Mouse (Mus musculus) cerebellum, postnatal 14 days (tissue): ENCODE data around the gene Faiml.

ENCODE experiments used
- DNase-seq, 2 experiments: peaks; one replicate each; pipeline ENCODE4 v3.0.0; 2021; ENCODE audit warnings: mixed read lengths in 2 of 2

The Faiml gene

GRCm38 (mm10) chr9:99237139-99237538 lies at the start of gene Faiml:
Faiml (minus strand) TSS chr9:99237239.
- DNase-seq: no peak

DNA sequence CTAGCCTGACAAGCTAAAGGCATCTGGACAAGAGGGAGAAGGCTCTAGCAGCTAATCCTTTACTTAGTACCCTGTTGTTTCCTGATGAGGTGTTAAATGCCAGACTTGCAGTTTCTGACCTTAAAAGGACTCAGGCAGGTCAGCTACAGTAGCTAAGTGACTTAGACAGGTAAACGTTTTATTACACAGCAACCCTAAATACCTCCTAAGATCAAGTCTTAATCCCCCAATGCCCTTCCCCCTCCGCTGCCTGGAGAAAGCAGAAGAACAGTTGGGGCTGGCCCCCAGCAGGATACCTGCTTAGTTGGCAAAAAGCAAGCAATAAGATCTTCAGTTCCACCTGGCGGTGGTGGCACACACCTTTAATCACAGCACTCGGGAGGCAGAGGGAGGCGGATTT lies 21.9 kb upstream of the Faiml start:
- no peak for DNase-seq

- no peak for DNase-seq
These were observed 19.8 kb upstream of the Faiml start for GRCm38 (mm10) chr9:99256821-99257220.

- no peak for DNase-seq
These were observed 19.2 kb upstream of the Faiml start for GRCm38 (mm10) chr9:99256206-99256605.

- DNase-seq: no peak
These were observed 16.8 kb upstream of the Faiml start for GRCm38 (mm10) chr9:99253861-99254260.

- DNase-seq: no peak
These were observed 11.9 kb upstream of the Faiml start for GRCm38 (mm10) chr9:99248906-99249305.

DNA sequence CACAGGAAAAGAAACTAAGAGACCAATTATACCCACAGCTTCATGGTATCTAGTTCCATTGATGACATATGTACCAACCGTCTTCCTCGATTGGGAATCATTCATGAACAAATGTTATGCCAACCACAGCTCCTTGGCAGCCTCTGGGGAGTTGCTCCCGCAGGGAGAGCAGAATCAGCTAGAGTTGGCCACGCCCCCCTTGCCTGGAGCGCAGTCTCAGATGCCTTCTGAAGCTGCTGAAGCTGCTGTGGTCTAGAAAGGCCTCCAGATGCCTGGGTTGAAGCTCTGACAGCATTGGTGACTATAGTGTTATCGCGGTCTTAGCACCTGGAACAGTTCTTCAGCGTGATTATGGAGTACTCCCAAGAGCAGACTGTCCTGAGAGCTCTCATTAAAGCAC lies 11.3 kb upstream of the Faiml start:
- DNase-seq: no peak

GRCm38 (mm10) chr9:99243895-99244293 lies 6.9 kb upstream of the Faiml start:
- peak in 1 of 2 experiments; percentile 16 for DNase-seq

DNA sequence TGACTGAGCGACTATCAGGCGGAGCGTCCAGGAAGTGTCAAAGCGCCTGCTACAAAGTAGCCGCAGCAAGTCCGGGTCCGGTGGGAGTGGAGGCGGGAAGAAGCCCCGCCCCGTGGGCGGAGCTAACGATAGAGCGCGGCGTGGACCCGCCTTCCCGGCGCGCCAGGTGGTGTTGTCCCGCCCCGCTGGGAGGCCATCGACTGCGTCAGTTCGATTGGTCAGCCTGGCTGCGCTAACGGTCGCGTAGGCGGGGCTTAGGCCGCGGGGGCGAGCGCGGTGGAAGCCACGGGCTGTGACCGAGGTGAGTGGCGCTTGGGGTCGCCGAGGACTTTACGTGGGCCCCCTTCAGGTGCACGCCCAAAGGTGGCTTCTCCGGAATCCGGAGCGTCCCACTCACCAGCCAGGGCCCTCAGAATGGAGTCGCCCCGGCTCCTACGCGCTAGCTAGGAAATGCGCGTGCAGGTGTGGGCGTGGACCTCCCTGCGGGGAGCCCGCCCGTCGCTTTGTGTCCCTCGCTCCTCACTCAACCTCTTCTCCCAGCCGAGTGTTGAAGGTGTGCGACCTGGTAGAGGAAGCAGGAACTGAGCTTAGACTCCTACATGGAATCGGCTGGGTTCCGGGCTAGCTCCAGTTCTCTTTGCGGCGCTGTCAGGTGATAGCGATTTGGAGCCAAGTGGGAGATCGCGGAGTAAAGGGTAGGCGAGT lies 6.3 kb upstream of the Faiml start, which contains the start of gene Cep70:
Cep70 (plus strand) TSS at position 178 of the 705 bp plus-strand sequence.
- DNase-seq: peak; percentile 98 to 99

GRCm38 (mm10) chr9:99242533-99243189 lies 5.6 kb upstream of the Faiml start:
- no peak for DNase-seq

- DNase-seq: peak; percentile 71 to 72
These were observed 5.0 kb upstream of the Faiml start for GRCm38 (mm10) chr9:99242035-99242434.

GRCm38 (mm10) chr9:99240571-99240970 lies 3.5 kb upstream of the Faiml start:
- no peak for DNase-seq

DNA sequence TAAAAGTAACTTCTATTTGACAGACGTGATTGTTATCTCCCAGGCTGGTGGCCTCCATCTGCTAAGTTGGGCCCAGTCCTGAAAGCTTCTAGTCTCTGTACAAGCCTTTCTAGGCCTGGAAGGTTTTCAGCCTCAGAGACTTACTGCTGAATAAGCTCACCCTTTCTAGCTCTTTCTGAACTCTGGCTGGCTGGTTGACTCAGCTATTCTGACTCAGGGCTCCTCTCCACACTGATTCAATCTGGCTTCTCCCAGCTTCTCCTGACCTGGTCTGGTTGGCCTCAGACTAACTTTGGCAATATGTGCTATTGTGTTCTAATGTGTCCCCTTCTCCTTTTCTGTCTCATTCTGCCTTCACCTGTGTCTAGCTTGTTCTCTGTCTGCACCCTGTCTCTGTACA lies 2.2 kb upstream of the Faiml start:
- DNase-seq: no peak

DNA sequence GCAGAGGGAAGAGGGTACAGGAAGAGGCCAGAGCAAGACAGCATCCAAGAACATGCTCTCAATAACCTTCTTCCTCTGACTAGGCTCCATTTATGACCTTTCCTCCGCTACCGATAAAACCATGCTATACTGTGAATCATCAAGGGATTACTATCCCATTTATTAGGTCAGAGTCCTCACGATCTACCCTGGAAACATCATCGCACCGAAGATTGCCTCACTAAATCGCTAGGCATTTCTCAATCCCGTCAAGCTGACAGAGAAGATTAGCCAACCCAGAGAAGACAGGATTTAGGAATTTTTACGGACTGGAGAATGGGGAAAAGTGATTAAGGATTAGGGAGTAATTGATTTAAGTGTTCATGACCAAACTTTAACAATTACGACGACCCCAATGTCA lies 1.2 kb upstream of the Faiml start:
- no peak for DNase-seq

GRCm38 (mm10) chr9:99229450-99229849 lies 7.6 kb downstream of the Faiml start:
- DNase-seq: no peak

DNA sequence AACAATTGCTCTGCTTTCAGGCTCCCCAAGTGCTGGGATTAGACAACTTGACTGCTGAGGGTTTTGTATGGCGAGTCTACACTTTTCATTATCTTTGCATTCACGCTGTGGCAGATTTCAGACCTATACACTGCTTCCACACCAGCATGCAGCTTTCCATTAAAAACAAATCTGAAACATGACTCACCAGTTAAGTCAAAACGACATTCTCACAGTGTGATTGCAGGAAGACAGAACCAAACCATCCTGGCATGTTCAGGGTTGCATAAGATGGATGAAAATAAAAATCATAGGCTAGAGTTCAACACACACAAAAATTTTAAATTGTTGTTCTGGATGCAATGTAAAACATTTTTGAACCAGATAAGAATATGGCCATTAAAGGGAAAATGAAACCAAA lies 12.5 kb downstream of the Faiml start:
- no peak for DNase-seq

DNA sequence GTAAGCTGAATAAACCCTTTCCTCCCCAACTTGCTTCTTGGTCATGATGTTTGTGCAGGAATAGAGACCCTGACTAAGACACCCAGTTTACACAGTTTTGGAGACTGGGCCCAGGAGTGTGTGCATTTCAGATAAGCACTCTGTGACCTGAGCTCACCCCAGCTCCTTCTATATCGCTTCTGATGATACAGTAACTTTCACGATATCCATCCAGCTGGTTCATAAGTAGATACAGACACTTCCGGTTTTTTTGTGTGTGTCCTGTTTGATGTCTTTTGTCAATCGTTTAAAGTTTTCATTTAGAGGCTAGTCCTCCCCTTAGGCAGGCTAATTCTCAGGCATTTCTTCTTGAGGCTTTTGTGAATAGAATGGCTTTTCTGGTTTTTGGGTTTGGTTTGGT lies 15.4 kb downstream of the Faiml start:
- DNase-seq: no peak

DNA sequence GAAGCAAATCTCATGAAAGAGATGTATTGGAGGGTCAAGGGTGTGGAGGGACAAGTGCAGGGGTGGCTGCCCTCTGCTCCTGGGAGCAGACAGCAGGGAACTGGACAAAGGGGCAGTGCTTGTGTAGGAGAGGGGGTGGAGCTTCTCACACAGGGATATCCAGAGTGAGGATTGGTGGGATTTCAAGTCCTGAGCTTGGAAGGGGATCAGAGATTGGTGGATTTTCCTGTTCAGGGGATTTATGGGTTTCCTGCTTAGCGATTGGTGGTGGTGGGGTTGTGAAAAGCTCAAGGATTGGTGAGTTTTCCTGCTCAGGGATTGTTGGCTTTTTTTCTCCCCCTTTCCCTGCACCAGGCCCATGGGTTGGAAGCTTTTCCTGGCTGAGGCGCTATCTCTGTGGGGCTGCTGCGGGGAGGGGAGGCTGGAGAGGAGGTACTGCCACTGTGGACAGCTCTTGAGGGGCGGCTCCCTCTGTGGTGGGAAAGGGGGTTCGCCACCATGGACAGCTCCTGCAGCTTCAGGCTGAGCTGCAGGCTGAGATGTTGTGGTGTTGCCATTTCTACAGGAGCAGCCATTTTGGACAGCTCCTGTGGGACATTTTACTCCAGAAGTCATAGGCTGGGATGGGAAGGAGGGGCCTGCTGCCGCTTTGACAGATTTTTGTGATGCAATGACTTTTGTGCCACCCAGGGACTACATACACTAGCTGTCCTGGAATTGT lies 18.9 kb downstream of the Faiml start:
- peak in 1 of 2 experiments; percentile 10 for DNase-seq

- DNase-seq: no peak
These were observed 20.9 kb downstream of the Faiml start for GRCm38 (mm10) chr9:99216182-99216581.

DNA sequence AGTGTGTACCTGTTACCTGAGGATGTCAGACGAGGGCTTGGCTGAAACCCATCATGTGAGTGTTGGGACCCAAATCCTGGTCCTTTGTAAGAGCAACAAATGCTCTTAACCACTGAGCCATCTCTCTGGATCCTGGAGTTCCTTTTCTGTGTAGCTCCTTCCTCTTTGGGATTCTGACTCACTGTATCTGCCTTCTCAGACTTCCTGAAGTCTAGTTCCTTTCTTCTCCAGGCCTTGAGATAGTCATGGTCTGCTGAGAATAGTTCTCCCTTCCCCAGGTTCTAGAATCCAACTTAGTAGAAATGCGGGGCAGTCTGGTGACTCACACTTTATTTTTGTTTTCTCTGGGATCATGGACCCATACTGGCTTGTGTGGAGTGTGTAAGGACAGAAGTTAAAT lies 24.4 kb downstream of the Faiml start:
- no peak for DNase-seq

- DNase-seq: no peak
These were observed 53.9 kb downstream of the Faiml start for GRCm38 (mm10) chr9:99183043-99183670.

DNA sequence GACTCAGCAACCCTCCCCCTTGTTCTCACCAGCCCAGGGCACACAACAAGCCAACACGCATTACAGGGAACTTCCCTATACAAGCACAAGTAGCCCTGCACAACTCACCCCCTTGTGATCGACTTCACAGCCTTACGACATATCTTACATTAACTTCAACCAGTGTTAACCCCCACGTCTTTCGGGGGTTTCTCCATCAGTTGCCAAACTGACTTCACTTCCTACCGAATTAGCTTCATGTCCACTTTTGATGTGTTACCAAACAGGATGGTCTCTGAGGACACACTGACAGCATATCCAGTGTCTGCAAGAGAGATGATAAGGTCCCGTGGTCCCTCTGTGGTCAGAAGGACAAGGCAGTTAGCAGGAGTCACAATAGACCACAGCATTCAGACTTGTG lies 54.9 kb downstream of the Faiml start:
- DNase-seq: no peak

GRCm38 (mm10) chr9:99180272-99180671 lies 56.8 kb downstream of the Faiml start:
- peak; percentile 7 to 35 for DNase-seq
